Mouse (Mus musculus) spleen, adult 18-20 months (tissue): Measurements from ENCODE around the gene Gsc2.

ENCODE experiments used
- DNase-seq, 2 experiments: peaks; one replicate each; pipeline ENCODE4 v3.0.0; 2022; ENCODE audit warnings: mixed read lengths in 2 of 2

Gene Gsc2

DNA sequence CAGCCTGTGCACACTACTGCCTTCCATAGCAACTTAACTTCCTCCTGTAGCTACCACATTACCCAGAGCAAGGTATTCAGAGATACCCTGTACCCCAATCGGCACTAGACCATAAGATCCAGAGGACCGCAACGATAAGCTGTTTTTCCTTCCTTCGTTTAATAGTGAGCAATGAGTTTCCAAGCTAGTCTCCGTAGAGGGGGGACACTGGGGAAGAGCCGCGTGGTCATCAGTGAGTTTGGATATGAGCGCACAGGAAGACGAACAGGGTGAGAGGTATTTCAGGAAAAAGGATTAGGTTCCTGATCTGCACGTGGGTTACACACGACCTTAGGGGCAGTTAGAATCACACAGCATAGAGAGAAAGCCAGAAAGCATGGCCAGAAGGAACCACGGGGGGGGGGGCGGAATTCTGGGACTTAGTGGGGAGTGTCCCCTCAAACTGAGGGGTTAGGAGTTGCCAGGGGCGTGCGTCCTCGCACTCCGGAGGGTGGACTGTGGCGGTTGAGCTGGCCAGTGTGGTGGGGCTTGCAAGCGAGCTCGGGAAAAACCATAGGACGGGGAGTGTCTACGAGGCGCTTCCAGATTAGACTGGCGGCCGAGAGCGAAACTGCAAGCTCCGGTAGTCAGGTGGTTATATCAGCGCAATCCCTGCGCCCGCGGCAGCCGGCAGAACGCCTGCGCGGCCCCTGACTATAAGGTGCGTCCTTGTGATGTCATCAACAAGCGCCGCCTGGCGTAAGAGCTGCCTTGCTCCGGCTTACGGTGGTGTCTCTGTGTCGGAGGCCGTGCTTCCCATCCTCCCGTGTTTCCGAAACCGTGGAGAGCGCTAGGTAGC lies 6.7 kb upstream of the Gsc2 start:
- DNase-seq = peak; percentile 87 to 91

DNA sequence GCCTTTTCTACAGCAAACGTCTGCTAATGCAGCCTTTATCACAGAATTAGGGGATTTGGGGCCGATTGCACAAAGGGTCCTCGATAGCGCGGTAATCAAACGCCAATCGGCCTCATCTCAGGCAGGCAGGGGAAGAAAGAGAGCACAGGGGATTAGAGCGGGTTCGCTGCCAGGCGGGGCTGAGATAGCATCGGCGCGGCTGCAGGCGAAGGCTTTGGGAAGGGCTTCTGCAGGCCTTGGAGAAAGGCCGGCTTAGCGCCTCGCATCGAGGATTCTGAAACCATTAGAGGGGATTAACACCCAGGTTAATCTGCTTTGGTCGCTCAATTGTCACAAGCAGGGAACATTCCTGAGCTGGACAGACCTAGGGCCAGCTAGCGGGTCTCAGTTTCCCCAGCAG lies 5.7 kb upstream of the Gsc2 start:
- no peak for DNase-seq

DNA sequence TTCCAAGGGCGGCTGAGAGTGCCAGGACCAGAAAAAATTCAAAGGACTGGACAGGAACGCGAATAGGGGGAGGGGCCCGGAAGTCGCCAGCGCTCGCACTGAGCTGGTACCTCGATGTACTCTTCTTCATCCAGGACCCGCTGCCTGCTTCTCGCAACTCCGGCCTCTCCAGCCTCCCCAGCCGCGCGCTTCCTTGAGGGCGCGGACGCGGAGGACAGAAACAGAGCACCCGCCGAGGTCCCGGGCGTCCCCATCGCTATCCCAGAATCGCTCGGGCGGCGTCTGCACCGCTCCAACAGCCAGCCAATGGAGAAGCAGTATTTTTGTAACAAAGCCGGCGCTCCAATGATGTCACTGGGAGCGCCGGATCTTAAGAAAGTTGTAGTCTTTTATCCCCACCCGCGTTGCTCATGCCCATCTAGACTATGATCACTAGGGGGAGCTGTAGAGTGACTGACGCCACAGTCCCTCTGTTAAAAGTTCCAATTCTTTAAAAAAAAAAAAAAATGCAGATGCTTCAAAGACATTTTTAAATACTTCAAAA lies 3.7 kb downstream of the Gsc2 start, which contains the start of gene Ess2:
TSS of gene Ess2 (minus strand) at position 297 of the 544 bp plus-strand sequence.
- peak; percentile 76 to 79 for DNase-seq

DNA sequence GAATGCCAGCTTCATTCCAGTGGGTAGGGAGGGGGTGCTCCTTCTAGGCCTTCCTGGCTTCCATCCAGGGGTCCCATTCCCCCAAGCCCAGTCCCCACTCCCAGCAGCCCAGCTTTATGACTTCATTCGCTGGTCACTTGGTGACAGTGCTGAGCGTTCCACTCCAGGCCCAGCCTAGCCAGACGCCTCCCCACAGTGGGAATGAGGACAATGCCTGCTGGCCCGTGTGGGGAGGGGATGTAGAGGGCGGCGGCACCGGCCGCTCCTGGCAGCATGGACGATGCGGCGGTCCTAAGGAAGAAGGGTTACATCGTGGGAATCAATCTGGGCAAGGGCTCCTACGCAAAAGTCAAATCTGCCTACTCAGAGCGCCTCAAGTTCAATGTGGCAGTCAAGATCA lies 16.4 kb downstream of the Gsc2 start, which contains the start of the genes Dgcr2 and Tssk2:
TSS of gene Dgcr2 (minus strand) at position 101 of the 400 bp plus-strand sequence.
TSS of gene Tssk2 (plus strand) at position 176 of the 400 bp plus-strand sequence.
- no peak for DNase-seq

DNA sequence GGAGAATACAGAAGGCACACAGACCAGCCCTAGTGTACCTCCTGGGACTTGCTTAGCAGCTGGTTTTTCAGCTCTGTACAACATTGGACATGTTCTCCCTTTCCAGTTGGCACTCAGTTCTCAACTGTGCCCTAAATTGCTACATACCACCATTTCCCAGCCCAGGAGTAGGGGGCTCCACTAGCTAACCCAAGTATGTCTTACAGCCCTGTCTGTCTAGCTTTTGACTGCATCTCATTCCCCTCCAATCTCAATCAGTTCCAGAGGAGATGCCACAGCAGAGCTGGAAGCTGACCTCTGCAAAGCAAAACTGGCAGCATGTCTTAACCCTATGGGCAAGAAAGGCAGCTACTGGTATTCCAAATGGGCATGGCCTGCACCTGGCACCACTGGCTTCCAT lies 18.8 kb downstream of the Gsc2 start:
- DNase-seq = no peak

DNA sequence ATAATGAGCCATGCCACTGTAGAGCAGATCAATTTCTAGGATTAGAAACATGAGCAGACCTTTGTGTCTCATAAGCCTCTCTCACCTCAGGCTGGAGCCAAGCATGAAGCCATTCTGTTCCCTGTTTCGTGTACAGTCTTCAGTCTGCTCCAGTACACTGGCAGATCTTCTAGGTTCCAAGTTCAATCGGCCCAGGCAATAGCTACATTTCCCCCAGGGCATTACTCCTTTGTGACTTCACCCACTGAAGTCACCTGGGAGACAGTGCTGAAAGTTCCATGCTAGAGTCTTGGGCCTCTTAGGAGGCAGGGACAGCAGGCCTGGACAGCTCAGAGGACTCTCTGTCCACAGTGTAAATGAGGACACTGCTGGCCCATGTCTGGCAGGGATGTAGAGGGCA lies 20.9 kb downstream of the Gsc2 start, which contains the start of gene Tssk1:
TSS of gene Tssk1 (plus strand) at position 301 of the 400 bp plus-strand sequence.
- no peak for DNase-seq

DNA sequence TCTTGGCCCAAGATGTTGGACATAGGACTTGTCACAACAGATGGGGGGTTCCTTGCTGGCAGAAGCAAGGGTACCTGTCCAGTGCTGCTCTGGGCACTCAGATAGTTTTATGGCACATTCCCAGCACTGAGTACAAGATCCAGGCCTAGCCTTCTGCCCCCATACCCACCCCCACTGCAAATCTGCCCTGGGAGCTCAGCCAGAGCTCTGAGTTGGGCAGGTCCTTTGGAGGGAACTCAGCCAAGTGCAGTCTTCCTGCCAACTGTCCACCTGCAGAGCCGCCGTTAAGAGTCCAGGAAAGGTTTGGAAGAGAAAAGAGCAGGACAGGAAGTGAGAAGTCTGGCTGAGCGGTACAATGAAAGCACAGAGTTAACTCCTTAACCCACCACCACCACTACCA lies 22.3 kb downstream of the Gsc2 start:
- DNase-seq = no peak

DNA sequence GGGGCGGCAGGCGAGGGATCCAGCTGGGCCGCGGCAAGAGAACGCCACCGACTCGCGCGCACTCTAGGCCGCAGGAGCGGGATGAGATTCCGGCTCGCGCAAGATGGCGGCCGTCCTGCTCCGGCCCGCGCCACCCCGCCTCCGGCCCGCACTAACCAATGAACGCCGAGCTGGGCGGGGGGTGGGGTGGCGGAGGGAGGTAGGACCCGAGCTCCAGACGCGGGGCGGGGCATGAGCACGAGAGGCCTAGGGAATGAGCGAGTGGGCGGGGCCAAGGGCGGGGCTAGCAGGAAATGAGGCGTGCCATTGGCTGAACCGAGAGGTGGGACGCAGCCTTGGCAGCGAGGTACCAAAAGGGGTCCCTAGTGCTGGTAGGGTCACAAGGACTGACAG lies 23.3 kb downstream of the Gsc2 start, which contains the start of gene Gm20518:
TSS of gene Gm20518 (minus strand) at position 105 of the 393 bp plus-strand sequence.
- peak; percentile 97 to 100 for DNase-seq

DNA sequence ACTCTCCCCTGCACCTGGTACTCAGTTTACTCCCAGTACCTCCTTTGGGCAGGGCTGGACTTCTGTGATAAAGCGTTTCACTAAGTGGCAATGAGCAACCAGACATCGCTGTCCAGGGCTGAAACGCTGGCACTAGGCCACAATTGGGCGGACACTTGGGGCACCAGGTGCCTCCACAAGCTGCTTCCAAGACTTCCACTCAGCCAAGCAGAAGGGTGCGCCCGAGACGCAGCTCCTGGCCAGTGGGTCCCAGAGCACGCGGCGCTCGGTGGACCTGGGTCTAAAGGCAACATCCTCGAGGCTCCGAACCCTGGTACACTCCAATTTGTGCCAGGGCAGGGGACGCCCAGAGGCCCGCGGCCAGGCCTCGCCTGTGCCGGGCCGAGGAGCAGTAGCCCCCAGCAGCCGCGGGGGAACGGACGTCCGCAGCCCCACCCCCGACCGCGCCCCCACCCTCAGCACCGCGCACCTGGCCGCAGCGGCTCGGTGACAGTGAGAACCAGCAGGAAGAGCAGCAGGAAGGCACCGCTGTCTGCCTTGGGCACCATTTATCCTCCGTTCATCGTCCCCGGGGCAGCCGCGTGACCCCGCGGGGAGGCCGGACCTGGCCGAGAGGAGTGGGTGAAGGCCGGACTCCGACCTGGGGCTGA lies 23.8 kb downstream of the Gsc2 start:
- peak; percentile 18 to 35 for DNase-seq

DNA sequence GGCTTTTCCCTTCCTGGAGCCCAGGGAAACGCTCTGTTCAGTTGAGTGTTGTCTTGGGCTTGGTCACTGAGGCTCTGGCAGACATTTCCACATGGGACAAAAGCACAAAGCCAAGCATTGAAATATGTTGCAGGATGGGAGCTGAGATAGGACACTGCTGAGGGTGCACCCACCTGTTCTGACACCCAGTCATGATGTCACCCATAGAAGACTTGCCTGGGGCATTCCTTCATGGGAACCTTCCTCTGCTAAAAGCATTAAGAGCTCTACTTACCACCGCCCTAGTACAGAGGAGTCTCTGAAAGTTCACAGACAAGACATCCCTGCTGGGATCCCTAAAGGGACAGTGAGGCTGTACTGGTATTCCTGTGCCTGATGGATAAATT lies 24.5 kb downstream of the Gsc2 start:
- DNase-seq = no peak

DNA sequence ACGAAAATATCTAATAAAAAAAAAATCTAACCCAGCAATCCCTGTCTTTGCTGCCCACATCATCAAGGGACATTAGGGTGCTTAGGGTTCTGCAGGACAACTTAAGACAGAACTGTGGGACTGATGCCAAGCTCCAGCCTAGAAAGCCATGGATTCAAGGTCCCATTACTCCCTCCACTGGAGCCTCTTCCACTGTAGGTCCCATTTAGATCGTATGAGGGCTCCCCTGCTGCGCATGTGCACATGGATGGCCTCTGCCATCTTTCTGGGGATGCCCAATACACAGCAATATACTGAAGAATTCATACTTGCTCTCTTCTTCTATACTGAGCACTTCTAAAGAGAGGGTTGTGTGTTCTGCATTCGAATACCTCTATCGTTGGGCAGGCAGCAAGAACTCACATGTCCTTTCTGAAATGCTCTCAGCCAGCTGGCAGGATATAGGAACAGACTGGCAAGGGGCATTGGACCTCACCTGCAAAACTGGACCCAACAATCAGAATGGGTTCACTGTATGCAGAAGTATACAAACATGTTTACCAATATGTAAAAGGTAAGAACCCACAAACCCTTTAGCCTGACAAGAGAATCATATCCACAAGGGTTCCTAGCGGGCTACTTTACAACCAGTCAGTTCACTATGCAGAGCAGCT lies 25.0 kb downstream of the Gsc2 start:
- DNase-seq = no peak

DNA sequence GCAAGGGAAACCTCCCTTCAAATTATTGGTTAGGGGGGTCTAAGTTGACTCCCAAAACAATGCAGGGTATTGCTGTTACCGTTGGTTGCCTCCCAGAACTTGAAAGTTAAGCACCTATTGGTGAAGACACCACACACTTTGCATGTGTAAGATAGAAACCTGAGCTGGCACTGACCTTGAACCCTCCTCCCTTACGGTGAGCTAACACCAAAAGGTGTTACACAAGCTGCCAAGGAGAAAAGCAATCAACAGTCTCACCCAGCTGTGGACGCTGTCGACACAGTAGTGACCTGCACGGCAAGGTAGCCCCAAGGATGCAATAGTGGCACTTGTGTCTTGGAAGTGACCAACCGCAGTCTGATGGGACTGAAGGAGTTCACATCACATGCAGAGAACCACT lies 30.7 kb downstream of the Gsc2 start:
- no peak for DNase-seq

DNA sequence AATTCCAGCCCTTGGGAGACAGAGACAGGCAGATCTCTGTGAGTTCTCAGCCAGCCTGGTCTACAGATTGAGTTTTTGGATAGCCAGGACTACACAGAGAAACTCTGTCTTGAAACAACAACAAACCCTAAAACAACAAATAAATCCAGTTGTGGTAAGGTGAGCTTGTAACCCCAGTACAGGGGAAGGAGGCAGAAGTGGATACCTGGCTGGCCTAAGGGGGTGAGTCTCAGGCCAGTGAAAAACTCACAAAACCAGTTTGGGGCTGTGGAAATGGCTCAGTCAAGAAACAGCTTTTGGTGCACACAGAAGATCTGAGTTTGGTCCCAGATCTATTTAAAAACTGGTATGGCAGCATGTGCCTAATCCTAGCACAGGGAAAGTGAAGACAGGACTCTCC lies 32.7 kb downstream of the Gsc2 start:
- DNase-seq = no peak

DNA sequence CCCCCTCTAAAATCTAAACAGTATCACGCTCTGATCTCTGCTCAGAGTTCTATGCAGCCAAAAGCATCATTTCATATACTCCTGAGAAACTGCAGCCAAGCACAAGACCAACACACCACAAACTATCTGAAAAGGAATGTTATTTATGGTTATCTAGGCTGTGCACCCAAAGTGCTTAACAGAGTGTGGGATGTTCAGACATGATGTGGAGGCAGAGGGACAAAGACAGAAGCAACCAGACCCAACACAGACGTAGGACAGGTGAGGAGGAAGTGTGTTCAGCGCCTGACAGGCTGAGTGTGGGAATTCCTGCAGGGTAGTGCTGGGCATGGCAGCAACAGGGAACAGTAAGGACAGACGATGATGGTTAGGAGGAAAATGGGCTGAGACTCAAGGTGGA lies 35.3 kb downstream of the Gsc2 start:
- no peak for DNase-seq

DNA sequence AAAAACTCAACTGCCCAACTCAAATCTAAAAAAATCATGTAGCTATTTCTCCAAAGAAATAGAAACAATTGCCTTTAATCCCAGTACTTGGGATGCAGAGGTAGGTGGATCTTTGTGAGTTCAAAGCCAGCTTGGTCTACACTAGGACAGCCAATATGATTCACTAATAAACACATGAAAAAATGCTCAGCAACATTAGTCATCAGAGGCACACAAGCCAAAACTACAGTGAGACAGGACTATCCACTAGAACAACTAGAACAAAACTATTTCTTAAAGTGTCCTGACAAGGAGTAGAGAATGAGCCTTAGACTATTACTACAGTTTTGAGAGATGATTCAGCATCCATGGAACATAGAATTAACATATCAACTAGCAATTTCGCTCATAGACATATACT lies 38.8 kb downstream of the Gsc2 start:
- no peak for DNase-seq

DNA sequence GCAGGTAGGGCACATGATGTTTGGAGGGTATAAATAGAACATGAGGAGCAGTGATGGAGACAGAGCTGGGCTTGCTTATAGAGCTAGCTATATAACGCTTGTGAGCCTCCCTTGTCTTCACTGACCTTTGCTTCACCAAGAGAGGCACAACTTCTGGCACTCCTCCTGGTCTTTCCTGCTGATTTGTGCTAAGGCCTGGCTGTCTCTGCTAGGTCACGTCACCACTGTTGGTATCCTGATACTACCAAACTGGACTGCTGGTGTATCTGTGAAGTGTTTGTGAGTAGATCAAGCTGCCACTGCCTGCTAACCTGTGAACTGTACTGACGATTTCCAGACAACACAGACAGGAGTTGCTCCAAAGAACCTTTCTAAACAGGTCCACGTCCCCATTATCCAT lies 39.7 kb downstream of the Gsc2 start:
- DNase-seq = no peak

DNA sequence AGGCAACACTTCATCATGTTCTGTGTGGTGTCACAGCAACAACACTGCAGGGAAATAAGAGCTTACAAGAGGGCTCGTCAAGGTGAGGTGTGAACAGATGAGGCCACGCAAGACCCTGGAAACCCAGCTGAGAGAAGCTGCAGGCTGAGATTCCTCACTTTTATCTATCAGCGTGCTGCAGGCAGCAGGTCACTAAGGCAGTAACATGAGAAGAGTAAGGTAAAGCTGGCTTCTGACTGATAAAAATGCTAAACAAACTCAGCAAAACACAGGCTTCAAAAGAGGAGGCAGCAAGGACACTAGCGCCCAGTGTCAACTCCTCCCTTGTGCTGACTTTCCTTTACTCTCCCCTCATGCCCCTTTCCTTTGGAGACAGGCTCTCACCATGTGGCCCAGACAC lies 41.9 kb downstream of the Gsc2 start:
- DNase-seq = no peak

DNA sequence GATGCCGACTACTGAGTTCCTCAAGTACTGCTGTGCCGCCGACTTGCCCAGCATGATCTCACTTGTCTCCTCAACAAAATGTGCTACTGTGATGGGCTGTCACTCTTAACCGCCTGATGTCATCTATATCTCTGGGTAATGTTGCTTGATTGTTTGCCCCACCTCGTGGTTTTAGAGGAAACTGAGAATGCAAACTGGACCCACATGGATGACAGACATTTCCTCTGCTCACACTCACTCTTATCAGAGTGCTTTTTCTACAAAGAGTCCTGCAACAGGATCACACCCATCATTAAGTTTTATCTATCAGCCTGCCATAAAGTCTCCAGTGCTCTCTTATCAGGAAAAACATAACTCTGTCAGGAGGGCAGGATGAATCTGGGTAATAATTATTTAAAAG lies 43.6 kb downstream of the Gsc2 start:
- DNase-seq = no peak

DNA sequence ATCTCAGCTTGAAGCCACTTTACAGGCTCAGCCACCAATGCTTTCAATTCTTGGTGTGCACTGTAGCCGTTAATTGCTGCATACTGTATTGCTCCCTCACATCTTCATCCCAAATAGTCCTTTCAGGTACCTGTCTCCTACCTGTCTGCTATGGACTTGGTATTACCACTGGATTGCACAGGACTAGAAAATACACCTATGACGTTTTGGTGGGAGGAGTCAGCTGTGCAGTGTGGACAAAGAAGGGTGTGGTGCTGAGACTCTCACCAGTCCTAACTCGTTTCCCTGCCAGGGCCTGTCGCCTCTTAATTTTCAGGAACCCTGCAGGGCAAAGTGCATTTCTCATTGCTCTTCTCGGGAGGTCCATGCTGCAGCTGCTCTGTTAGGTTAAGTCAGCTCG lies 49.1 kb downstream of the Gsc2 start:
- no peak for DNase-seq

DNA sequence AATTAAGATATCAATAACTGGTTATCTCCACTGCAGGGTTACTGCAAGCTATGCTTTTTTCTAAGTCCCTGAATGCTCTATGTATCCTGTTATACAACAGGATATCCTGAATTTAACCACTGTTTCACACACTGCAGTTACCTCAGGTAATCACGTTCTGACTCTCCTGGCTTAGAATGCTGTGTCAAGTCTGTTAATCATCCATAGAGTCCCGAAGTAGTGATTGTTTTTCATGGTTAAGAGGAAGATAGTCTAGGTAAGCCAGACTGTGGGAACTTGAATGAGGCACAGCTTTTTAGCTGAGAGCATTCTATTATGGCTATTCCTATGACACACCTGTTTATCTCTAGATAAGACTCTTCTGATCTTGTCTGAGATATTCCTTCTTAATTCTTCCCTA lies 49.6 kb downstream of the Gsc2 start:
- no peak for DNase-seq
